Mouse (Mus musculus) granulocyte monocyte progenitor cell, adult 5-6 weeks (primary cell): Measurements from ENCODE around the gene Pcbp2. TPM values are rescaled to one million over a fixed set of nuclear protein-coding genes. Genes with fewer than 3 reads are reported as not detected.

Experiments
- ATAC-seq: replicated peaks from 2 replicates; pipeline ENCODE4 v1.8.0; 2016; ENCODE audit warnings: mild to moderate bottlenecking, moderate TSS enrichment, inconsistent platforms; ENCODE audit not compliant: poor library complexity, severe bottlenecking
- total RNA-seq, 2 experiments: library from RNA; stranded (forward) in 1 of 2; stranded (reverse) in 1 of 2; fragments of 200-712, 200-1000 nt in 1 of 2; fragments of >200 nt in 1 of 2; fragmentation: Nextera tagmentation in 1 of 2; gene quantifications; 2 replicates each; pipeline ENCODE4 v1.2.3; 2014 to 2017

Gene Pcbp2
- total RNA-seq, 2 experiments from 2014 or later: 213 to 731 TPM

DNA sequence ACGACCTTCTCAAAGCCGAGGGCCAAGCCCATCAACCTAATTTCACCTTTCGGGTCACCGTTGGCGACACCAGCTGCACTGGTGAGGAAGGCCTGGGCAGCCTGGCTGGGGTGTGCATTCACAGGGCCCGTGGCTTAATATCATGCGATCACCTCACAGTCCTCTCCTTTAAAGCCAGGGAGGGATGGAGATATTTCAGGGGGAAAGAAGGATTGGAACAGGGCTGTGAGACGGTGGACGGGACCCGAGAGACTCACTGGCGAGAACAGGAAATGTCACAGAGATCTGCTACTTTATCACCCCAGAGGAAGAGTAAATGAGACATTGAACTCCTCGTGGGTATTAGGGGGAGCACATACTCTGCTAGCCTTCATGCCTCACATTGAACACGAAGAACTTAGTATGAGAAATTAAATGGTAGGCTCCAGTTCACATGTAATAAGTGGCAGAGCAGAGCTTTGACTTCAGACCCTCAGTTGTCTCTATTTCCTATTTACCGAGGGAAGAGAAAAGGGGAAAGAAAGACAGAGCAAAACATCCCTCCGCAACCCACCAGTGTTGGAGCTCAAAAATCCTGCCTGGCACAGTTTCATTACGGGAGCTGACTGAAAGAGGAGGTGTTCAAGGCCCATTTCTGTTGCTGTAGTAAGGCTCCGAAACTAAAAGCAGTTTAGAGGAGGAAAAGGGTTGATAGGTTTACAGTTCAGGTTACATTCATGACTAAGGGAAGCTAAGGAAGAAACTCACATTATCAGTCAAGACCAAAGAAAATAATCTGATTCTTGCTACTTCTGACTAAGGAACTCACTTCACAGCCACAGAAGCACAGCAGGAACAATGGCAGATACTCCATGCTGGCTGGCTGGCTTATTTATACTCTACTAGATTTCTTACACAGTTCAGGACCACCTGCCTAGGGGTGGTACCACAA is 49.1 kb downstream of the Pcbp2 start:
- no peak for ATAC-seq

DNA sequence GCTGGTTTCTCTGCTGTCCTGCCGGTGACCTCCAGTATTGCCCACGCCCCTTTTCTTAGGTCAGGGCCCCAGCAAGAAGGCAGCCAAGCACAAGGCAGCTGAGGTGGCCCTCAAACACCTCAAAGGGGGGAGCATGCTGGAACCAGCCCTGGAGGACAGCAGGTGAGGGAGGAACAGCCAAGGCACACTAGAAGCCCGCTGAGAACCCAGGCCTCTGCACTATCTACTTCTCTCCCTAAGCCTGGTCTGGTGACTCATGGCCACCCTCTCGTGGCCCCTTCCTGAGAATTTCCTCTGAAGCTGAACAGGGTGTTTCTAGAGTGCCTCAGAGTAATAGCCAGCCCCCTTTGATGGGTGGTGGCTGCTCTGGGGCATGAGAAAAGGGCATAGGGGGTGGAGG is 50.1 kb downstream of the Pcbp2 start:
- ATAC-seq: no peak

DNA sequence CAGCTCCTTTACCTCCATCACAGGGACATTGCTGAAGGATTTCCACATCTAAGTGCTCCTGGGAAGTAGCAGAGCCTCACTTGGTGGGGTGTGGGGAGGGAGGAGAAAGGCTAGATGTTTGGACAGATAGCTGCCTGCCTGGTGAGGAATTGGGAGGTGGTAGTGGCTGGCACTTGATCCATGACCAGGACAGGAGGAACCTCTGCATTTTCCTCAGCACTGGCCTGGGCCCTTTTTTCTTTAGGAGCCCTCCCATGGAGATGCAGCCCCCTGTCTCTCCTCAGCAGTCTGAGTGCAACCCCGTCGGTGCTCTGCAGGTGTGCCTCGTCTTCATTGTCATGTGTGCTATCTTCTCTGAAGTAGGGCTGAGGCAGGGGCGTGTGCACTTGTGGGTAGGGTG is 51.1 kb downstream of the Pcbp2 start:
- ATAC-seq: no peak

DNA sequence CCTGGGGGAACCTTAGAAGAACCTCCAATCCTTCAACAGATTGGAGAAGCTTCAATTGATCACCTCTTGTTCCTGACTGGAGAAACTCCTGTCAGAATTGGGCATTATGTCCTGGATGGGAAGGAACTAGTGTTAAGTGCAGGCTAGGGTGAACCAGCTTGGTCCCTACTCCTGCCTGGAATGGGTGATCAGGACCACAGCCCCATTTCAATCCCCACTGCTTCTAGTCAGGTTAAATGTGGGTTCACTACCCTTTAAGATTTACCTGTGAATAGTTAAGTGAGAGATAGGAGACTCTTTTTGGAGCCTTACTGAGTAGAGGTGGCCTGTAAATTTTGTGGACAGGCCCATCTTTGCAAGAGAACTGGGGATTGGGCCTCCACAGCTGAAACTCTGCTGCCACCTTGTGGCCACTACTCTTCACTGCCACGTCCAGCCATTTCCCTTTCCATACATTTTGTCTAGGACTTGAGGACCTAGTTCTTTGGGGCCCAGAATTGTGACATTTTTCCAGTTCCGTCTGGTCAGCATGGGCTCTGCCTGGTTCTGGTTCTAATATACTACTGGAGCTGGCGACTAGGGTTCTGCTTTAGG is 54.6 kb downstream of the Pcbp2 start, which contains the start of gene Npff:
TSS of gene Npff (minus strand) at position 51 of the 594 bp plus-strand sequence.
- peak; percentile 79 for ATAC-seq

DNA sequence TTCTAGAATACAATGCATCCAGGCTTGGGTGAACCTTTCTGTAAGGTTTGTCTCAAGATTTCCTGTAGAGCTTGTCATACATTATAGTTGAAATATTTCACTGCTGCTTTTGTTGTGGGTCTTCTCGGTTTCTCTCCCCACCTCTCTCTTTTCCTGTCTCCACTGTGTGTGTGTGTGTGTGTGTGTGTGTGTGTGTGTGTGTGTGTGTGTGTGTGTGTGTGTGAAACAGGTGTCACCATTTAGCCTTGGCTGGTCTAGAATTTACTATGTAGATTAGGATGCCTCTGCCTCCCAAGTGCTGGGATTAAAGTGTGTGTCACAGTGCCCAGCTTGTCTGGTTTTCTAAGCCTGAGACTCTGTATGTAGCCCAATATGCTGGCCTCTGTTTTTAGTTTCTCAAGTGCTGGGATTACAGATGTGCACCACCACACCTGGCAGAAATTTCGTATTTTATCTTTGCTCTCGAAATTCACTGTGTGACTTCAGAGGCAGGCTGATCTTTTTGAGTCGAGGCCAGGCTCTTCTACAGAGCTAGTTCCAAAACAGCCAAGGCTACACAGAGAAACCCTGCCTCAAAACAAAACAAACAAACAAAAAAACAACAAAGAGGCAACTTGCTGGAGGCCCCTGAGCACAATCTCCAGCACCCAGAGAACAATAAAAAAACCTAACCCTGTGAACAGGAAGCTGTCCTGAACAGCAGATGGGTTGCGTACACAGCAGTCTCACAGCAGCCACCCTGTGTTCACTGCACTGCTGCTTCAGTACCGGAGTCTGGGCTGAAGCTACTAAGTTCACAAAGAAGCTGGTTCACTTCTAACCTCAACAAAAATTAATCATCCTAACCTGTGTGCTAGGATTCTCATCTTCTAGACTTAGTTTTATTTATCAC is 56.0 kb downstream of the Pcbp2 start:
- no peak for ATAC-seq

DNA sequence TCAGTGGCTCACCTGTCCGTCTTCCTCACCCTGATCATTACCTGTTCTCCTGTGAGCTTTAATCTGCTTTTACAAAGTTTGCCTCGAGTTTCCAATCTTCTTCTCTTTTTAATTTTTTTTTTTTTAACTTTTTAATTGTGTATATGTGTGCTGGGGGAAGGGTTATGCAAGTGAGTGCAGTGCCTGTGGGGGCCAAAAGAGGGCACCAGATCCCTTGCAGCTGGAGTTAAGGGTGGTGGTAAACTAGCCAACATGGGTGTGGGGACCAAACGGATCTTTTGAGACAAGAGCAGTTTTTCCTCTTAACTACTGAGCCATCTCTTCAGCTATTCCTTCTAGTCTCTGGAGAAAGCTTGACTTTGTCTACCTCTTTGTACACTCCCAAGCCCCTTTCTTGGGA is 57.6 kb downstream of the Pcbp2 start:
- no peak for ATAC-seq

DNA sequence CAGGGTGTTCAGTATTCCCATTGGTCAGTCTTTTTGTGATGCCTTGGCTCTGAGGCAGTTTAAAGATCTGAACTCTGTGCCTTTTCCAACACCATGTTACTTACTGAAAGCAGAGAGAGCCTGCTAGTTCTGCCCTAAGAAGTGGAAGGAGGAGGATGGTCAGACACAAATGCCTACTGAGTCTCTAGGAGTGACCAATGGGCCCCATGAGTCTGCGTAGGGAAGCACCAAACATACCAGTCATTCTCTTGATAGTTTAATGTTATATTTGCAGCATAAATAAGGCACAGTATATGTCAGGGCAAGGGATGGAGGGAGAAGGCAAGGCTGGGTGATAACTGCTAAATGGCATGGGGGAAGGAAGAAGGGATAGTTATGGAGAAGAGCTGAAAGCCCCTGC is 58.1 kb downstream of the Pcbp2 start:
- ATAC-seq: no peak

DNA sequence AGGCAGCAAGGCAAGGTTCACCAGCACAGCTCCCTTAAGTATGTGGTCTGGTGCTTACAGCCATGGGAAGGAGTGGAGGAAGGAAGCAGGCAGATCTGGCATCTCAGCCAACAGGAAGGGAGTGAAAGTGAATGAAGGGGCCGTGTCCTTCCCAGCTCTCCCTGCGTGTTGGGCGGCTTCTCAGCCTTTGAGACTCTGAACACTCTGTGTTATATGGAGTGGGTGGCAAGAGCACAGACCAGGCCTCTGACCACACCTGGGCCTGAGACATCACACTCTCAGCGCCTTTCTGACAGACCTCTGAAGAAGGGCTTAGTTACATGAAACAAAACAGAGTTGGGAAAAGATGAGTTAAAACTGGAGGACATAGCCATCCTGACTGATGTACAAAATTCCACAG is 60.2 kb downstream of the Pcbp2 start:
- no peak for ATAC-seq

DNA sequence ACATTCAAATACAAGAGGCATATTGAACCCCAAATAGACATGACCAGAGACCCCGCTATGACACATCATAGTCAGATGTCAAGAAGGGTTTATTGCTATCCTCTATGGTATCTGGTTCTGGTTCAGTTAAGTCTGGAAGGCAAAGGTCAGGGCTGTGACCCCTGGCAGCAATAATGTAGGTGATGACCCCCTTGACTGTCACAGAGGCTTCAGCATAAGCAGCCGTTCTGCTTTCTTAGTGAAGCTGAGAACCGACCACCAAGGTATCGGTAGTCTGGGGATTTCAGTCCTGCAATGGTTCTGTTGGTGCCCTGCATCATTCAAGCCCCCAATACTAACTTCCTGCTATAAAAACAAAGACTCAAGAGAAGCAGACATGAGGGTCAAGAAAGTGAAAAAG is 61.2 kb downstream of the Pcbp2 start:
- no peak for ATAC-seq

DNA sequence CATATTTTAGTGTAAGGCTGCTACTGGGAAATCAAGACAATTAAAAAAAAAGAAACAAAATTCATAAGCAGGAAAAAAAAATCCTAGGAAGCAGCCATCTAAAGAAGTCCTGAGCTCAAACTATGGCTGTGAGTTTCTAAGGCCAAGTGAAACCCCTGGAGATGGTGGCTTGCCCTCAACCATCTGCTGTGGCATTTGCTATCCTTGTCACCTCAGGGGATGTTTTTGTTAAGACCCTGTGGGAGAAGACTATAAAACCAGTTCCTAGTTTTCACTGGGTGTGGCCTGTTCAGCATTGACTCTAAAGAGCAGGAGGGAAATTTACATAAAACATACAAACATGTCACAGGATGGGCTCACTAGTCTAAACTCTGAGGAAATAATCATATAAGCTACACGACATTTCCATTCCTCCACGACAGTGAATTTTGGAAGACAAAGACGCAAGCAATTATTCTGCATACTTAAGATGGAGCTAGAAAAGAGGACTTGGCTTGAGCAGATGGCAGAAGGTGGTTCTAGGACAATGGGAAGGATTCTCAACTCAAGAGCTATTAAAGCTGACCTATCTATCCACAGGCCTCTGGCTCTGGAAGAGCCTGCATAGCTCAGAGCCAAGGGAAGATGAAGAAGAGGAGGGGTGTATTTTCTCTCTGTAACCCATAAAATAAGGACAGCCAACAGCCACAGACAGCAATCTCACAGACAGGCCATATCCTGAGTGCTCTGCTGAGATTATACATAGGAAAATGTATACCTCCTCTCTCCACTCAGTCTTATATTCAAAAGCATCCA is 62.0 kb downstream of the Pcbp2 start:
- no peak for ATAC-seq

DNA sequence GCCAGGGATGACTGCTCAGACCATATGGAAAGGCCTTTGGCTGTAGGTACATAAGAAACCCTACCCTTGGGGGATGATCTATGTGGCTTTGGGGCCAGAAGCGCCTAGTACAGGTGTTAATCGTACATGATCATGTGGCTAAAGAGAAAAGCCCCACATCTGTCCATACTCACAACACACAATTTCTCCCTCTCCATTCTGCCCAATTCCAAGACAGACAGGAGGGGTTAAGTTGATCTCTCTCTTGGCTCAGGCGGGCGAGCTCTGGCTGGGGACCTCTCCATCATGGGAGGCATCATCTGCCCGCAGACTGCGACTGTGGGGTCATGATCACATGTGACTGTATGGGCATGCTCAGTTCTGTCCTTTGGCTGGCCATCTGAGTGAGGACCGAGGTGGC is 63.6 kb downstream of the Pcbp2 start:
- ATAC-seq: no peak

DNA sequence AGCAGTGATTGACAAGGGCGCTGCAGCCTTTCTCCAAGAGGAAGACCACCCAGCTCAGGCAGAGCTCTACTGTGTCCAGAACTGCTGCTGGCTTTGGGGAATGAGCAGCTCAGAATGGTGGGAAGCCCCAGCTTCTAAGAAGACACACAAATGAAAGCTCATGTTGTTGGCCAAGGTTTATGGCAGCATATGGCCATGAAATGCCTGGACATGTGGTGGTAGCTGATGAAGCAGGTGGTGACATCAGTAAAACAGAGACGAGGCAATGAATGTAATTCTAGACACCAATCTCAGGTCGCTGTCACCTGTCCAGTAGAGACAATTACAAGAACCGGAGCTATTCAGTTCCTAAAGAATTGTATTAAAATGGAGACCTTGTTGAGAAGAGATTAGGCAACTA is 74.5 kb downstream of the Pcbp2 start:
- no peak for ATAC-seq

DNA sequence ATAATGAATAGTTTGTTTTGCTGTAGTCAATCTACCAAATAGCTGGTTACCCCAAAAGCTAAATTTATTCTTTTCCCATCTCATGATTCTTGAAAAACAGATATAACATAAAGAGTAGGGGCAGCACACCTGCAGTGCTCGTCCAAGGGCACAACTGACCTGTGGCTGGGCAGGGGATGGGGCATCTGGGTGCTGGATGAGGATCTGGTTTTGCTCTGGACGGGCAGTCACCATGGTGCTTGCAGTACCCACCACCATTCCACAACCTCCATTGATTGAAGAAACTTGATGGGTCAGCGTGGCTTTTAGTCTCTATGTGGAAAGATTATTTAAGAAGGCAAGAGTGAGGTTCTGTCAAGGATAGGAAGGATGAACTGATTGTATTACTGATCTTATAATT is 75.9 kb downstream of the Pcbp2 start:
- no peak for ATAC-seq

DNA sequence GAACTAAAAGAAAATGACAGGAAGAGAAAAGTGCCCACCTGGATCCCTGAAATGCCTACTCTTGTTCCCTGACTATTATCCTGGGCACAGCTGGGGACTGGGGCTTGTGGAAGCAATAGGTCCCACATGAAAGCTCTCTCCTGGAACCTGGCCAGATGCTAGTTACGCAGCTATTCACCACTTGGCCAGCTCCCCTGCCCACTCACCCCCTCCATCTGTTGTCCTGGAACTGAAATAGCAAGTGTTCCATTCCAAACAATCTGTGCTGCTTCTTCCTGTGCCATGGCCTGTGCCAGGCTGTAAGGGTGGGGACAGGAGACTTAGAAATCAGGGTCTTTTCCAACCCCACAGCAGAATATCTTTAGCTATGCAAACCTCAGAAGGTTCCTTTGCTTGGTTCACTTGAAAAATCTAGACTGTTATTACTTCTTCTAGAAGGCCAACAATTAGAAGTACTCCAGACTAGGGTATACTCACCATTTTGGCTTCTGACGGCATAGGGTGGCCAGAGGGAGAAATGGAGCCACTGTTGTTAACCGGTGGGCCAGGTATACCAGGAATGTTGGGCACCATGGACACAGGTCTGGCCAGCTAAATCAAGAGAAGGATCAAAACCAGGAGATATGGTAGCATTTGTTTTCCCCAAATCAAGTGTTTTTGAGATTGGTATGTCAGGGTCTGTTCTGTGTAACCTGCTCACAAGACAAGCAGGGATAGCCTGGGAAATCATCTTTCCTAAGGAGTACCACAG is 76.5 kb downstream of the Pcbp2 start:
- ATAC-seq: no peak

DNA sequence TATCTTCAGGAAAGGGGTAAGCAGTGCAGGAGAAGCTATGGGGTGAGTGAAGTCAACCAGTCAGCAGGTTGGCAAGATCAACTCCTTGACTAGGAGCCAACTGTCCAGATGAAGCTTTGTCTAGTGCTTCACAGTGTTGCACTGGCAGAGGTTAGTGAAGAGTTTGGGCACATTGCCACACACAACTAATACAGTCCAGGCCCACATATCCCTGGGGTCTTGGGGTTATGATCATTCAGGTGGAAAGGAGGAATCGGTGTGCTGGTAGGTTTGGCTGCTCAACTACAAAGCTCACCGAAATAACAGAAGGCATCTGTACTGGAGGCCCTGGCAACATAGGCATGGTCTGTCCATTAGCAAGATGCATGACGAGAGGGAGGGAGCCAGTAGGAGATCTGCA is 77.1 kb downstream of the Pcbp2 start:
- no peak for ATAC-seq
